Mouse (Mus musculus) heart, adult 2 months (tissue): ENCODE data around the gene Atp7a. TPM values are rescaled to one million over a fixed set of nuclear protein-coding genes. Genes with fewer than 3 reads are reported as not detected.

Experiments
- DNase-seq, 2 experiments: peaks; one replicate each; pipeline ENCODE4 v3.0.0; 2021
- H3K27ac ChIP-seq: fragments of 200-600 bp; 2 replicates; pipeline ENCODE4 v1.8.1; 2022
- H3K27me3 ChIP-seq: fragments of 200-500 bp; 2 replicates; pipeline ENCODE4 v1.6.1; 2012; ENCODE audit warnings: mild to moderate bottlenecking, low read length, inconsistent platforms, mixed read lengths; ENCODE audit not compliant: control insufficient read depth, insufficient read depth
- H3K36me3 ChIP-seq: fragments of 200-500 bp; 2 replicates; pipeline ENCODE4 v1.6.1; 2012; ENCODE audit warnings: low read length, inconsistent platforms; ENCODE audit not compliant: control insufficient read depth, insufficient read depth
- H3K4me1 ChIP-seq: fragments of 200-500 bp; 2 replicates; pipeline ENCODE4 v1.6.1; 2011; ENCODE audit warnings: low read length; ENCODE audit not compliant: control insufficient read depth, insufficient read depth
- H3K4me3 ChIP-seq: fragments of 200-600 bp; 2 replicates; pipeline ENCODE4 v1.8.1; 2022
- H3K79me2 ChIP-seq: fragments of 200-500 bp; replicated peaks from 2 replicates; pipeline ENCODE4 v1.6.1; 2012; ENCODE audit warnings: mild to moderate bottlenecking, inconsistent platforms, low read length, moderate library complexity, mixed read lengths; ENCODE audit not compliant: control insufficient read depth, insufficient read depth
- H3K9ac ChIP-seq: fragments of 200-500 bp; 2 replicates; pipeline ENCODE4 v1.6.1; 2012; ENCODE audit warnings: low read depth, mild to moderate bottlenecking, control low read depth, inconsistent platforms, low read length, mixed read lengths
- CTCF ChIP-seq: fragments of 200-600 bp; IDR thresholded peaks from 2 replicates; pipeline ENCODE4 v1.8.1; 2022; ENCODE audit warnings: antibody characterized with exemption, mild to moderate bottlenecking, moderate library complexity
- EP300 ChIP-seq: fragments of 200-500 bp; IDR thresholded peaks from 2 replicates; pipeline ENCODE4 v1.6.1; 2011; ENCODE audit warnings: low read depth, low read length, control low read depth; ENCODE audit not compliant: insufficient read depth
- POLR2A ChIP-seq: fragments of 200-500 bp; IDR thresholded peaks from 2 replicates; pipeline ENCODE4 v1.6.1; 2011; ENCODE audit warnings: mild to moderate bottlenecking, low read depth, low read length, control low read depth; ENCODE audit not compliant: insufficient read depth
- WGBS: fragments of 180-500 bp; shearing (Covaris S2); methylation state at CpG from one replicate; pipeline ENCODE4 v1.1.7; 2018; 5-methylcytosine and 5-hydroxymethylcytosine counted together
- intact Hi-C: fragments of 180-260 bp; cut with DNase I; formaldehyde crosslinking; loops from one replicate; pipeline ENCODE4 v1.15.1; 2025
- polyA plus RNA-seq: library from polyadenylated mRNA; depleted of rRNA; stranded (reverse); fragments of >200 nt; gene quantifications from 2 replicates; pipeline ENCODE4 v1.2.3, GENCODE M21; 2012
- total RNA-seq, 2 experiments: library from RNA; stranded (reverse); gene quantifications; 2 replicates each; pipeline ENCODE4 v1.2.3; 2021

Gene Atp7a
- total and polyA plus RNA-seq, 3 experiments = 1.6 to 7.3 (median 6.7) TPM

DNA sequence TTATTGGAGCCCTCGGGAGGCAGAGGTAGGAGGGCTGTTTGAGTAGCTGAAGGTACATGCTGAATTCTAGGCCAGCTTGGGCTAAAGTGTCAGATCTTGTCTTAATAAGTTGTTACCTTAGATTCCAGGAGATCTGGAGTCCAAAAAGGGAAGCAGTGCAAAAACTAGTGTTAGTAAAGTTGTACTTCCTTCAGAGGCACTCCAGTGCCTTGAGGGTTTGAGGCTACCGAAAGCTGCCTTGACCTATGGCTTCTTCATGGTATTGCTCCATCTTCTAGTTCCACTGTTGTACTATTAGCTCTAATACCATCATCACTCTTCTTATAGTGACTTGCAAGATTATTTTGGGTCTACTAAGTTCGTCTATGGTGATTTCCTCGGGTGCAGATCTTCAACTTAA lies 102.8 kb downstream of the Atp7a start:
- no peaks in the 10 kb centered on the region for H3K4me1 ChIP-seq
- no peaks in the 10 kb centered on the region for H3K27me3 ChIP-seq
- no peak for DNase-seq
- H3K9ac ChIP-seq = no peak overlapping the region
- H3K4me3 ChIP-seq = no peak overlapping the region
- H3K79me2 ChIP-seq = no peaks in the 10 kb centered on the region
- H3K27ac ChIP-seq = no peak overlapping the region
- TF ChIP-seq EP300 (no peak), CTCF (no peak), POLR2A (no peak)
- 87% methylated on average over 4 of the region's 4 CpGs for WGBS
- intact Hi-C loops = no loop called here
- H3K36me3 ChIP-seq = no peaks in the 10 kb centered on the region

DNA sequence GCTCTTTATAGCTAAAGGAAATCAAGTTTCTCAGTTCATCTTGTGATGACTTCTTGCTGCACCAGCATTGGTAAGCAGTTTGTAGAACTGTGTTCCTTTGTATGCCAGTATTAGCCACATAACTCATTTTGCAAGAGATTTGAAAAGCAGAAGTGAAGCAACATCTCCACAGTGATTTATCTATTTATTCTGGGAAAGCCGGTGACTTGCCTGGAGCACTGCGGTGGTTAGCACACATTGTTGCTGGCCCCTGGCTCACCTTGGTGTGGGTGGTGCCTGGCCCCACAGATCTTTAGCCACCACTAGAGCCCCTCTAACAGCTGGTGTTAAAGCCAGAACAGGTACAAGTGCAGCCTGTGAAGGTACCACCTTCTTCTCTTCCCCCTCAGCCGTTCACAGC lies 107.8 kb downstream of the Atp7a start:
- Histone ChIP-seq H3K9ac (no peak overlapping the region), H3K4me1 (no peaks in the 10 kb centered on the region; the same call in 1 of the 2 replicates), H3K4me3 (no peak overlapping the region), H3K79me2 (no peaks in the 10 kb centered on the region), H3K36me3 (no peaks in the 10 kb centered on the region), H3K27ac (no peak overlapping the region), H3K27me3 (no peaks in the 10 kb centered on the region)
- DNase-seq = no peak
- TF ChIP-seq EP300 = no peak
- no peak for TF ChIP-seq POLR2A
- no peak for TF ChIP-seq CTCF
- intact Hi-C loops = no loop called here
- 81% methylated on average over 3 of the region's 3 CpGs for WGBS

DNA sequence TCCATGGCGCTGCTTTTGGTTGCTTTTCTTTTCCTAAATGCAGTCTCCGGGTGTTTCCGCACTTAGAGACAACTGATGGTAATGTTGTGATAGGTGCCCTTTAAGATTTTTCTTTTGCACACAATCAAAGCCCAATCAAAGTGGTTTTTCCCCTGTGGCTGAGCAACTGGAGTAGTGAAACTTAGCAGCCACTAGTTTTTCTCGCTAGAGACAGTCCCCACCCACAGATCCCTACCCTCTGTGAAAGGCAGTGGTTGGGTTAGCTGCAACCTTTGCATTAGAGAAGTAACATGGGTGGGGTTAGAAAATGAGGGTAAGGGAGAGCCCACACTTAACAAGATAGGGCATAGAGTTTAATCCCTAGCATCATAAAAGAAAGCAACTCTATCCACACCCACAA lies 108.4 kb downstream of the Atp7a start:
- Histone ChIP-seq H3K4me3 (no peak overlapping the region), H3K4me1 (no peaks in the 10 kb centered on the region; the same call in 1 of the 2 replicates), H3K27ac (no peak overlapping the region), H3K27me3 (no peaks in the 10 kb centered on the region), H3K79me2 (no peaks in the 10 kb centered on the region), H3K36me3 (no peaks in the 10 kb centered on the region), H3K9ac (no peak overlapping the region)
- WGBS = 77% methylated on average over 4 of the region's 4 CpGs
- no peak for TF ChIP-seq CTCF
- no peak for DNase-seq
- intact Hi-C loops = no loop called here

DNA sequence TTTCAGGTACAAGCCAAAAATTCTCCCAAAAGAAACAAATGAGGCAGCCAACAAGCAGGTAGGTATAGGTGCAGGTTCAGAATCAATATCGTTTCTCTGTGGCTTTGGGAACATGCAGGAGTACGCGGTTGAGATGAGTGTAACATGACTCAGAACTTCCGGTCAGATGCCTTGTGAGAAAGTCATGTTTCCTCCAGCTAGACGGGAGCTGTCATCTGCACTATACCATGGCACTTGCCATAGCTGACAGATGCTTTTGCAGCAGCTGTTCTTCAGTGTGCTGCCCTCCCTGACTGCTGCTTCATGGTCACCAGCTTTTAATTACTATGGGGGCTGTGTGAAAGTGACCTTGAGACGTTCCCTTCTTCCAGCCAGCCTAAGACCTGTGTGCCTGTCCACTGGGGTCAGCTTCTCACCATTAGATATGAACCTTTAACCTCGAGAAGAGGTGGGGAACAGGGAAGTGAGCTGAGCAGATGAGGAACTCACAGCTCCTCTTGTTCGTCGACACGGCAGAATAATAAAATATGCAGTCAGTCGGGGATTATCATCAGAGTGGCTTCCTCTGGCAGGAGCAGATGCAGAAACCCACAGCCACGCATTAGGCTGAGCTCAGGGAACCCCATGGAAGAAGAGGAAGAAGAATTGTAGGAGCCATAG lies 109.0 kb downstream of the Atp7a start:
- Histone ChIP-seq H3K27me3 (no peaks in the 10 kb centered on the region), H3K79me2 (no peaks in the 10 kb centered on the region), H3K4me3 (no peak overlapping the region), H3K4me1 (no peaks in the 10 kb centered on the region; the same call in 1 of the 2 replicates), H3K27ac (no peak overlapping the region), H3K9ac (no peak overlapping the region), H3K36me3 (no peaks in the 10 kb centered on the region)
- WGBS = 34% methylated on average over 12 of the region's 12 CpGs
- intact Hi-C loops = no loop called here
- DNase-seq = peak; percentile 12 to 26
- TF ChIP-seq EP300 = no peak
- TF ChIP-seq CTCF = no peak
- TF ChIP-seq POLR2A = no peak

DNA sequence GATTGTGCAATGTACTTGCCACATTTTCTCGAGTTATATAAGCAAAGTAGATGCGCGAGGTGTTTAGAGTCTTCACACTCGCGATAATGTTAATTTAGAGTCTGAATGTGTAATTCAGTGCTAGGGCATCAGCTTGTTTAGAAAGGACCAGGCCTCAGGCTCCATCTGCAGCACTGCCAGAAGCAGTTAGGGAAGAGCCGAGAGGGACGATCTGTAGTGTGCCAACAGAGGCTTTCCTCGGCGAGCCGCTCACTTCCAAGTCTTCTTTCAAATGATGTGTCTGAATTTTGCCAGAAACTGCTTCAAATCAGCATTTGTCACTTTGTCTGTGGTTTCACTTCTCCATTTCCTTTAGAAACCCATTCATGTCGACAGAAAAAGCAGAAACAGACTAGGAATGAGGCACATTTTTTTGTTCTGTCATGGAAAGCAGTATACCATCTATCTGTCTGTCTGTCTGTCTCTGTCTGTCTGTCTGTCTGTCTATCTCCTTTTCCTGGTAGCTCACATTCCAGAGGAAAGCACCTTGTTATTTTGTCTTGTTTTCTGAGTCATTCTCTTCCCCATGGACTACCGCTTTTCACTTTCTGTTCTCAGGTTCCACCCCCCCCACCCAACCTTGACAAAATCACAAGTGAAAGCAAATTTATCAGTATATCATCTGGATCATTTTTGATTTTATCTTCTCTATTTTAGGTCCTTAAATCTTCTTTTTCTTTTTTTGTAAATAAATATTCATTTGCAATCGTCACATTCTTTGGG lies 112.4 kb downstream of the Atp7a start:
- intact Hi-C loops = no loop called here
- H3K36me3 ChIP-seq = no peaks in the 10 kb centered on the region
- H3K27ac ChIP-seq = no peak overlapping the region
- H3K4me3 ChIP-seq = no peak overlapping the region
- no peak overlapping the region for H3K9ac ChIP-seq
- 71% methylated on average over 13 of the region's 13 CpGs for WGBS
- peak in 1 of 2 experiments; percentile 5 for DNase-seq
- TF ChIP-seq EP300 (no peak), CTCF (no peak), POLR2A (no peak)
- no peaks in the 10 kb centered on the region; the same call in none of the 2 replicates for H3K4me1 ChIP-seq
- H3K27me3 ChIP-seq = no peaks in the 10 kb centered on the region
- H3K79me2 ChIP-seq = no peaks in the 10 kb centered on the region

DNA sequence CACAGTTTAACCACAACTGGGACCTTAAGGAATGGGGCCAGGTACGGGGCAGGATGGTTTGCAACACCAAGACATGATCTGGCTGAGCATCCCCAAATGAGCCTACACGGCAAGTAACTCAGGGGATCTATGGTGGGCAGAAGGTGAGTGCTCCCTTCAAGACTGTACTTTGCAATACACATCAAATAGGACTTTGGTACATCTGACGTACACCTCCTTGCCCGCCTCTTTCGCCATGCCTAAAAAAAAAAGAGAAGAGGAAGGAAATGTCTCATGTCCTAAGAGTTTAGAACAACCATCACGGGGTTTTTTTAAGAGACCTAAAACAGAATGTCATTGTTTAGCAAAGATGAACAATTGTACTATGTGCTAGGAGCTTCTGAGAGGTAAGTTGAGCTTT lies 115.9 kb downstream of the Atp7a start, which contains the start of gene Tlr13:
TSS of gene Tlr13 (plus strand) at position 269 of the 400 bp plus-strand sequence.
- intact Hi-C loops = no loop called here
- Histone ChIP-seq H3K4me1 (no peaks in the 10 kb centered on the region; the same call in 1 of the 2 replicates), H3K27me3 (no peaks in the 10 kb centered on the region), H3K79me2 (no peaks in the 10 kb centered on the region), H3K36me3 (no peaks in the 10 kb centered on the region), H3K4me3 (no peak within 1 kb of the TSS), H3K27ac (no peak within 1 kb of the TSS), H3K9ac (no peak within 1 kb of the TSS)
- DNase-seq = no peak
- TF ChIP-seq CTCF = no peak
- TF ChIP-seq EP300 = no peak
- no peak for TF ChIP-seq POLR2A
- 73% methylated on average over 6 of the region's 6 CpGs for WGBS
